Mouse (Mus musculus) thymus, adult 2 months (tissue): ENCODE measurements at regions not wholly inside any gene's neighbourhood (a gene's known extent, or its start where the extent isn't known, plus 50 kb on each side); places are given as distances from the start of the nearest gene placed in this dataset.

ENCODE experiments used
- DNase-seq: peaks from one replicate; pipeline ENCODE4 v3.0.0; 2021
- H3K27ac ChIP-seq: fragments of 200-500 bp; 2 replicates; pipeline ENCODE4 v1.5.1; 2012; ENCODE audit warnings: low read length, control low read depth; ENCODE audit not compliant: control insufficient read depth, insufficient read depth
- H3K27me3 ChIP-seq: fragments of 200-500 bp; 2 replicates; pipeline ENCODE4 v1.6.1; 2012; ENCODE audit warnings: mild to moderate bottlenecking, low read length, moderate library complexity, mixed read lengths; ENCODE audit not compliant: control insufficient read depth, insufficient read depth
- H3K36me3 ChIP-seq: fragments of 200-500 bp; 2 replicates; pipeline ENCODE4 v1.6.1; 2012; ENCODE audit warnings: mild to moderate bottlenecking, low read length, moderate library complexity; ENCODE audit not compliant: control insufficient read depth, insufficient read depth
- H3K4me1 ChIP-seq: fragments of 200-500 bp; replicated peaks from 2 replicates; pipeline ENCODE4 v1.6.1; 2012; ENCODE audit warnings: low read length; ENCODE audit not compliant: control insufficient read depth, insufficient read depth
- H3K4me3 ChIP-seq: fragments of 200-500 bp; 2 replicates; pipeline ENCODE4 v1.5.1; 2012; ENCODE audit warnings: mild to moderate bottlenecking, low read length, control low read depth, moderate library complexity; ENCODE audit not compliant: control insufficient read depth, insufficient read depth
- CTCF ChIP-seq: fragments of 200-500 bp; IDR thresholded peaks from 2 replicates; pipeline ENCODE4 v1.5.1; 2012; ENCODE audit warnings: mild to moderate bottlenecking, control low read depth, low read length, moderate library complexity, borderline replicate concordance; ENCODE audit not compliant: control insufficient read depth, poor library complexity, insufficient read depth; ENCODE audit errors: extremely low read depth
- POLR2A ChIP-seq: fragments of 200-500 bp; IDR thresholded peaks from 2 replicates; pipeline ENCODE4 v1.6.1; 2012; ENCODE audit warnings: mild to moderate bottlenecking, low read length, control low read depth, moderate library complexity; ENCODE audit not compliant: control insufficient read depth, poor library complexity, insufficient read depth; ENCODE audit errors: extremely low read depth
- WGBS: fragments of 180-500 bp; shearing (Covaris S2); methylation state at CpG from one replicate; pipeline ENCODE4 v1.1.7; 2018; 5-methylcytosine and 5-hydroxymethylcytosine counted together

- TF ChIP-seq CTCF (no peak), POLR2A (no peak)
- Histone ChIP-seq H3K27me3 (no peaks in the 10 kb centered on the region), H3K4me1 (no peaks in the 10 kb centered on the region), H3K36me3 (no peaks in the 10 kb centered on the region), H3K27ac (no peak overlapping the region), H3K4me3 (no peak overlapping the region)
- DNase-seq: no peak
- WGBS: 94% methylated on average over 7 of the region's 7 CpGs
Observed at GRCm38 (mm10) chr14:71095661-71096422, 496.2 kb upstream of the Fam160b2 start.

- Histone ChIP-seq H3K27me3 (no peaks in the 10 kb centered on the region), H3K36me3 (no peaks in the 10 kb centered on the region), H3K27ac (no peak overlapping the region), H3K4me3 (no peak overlapping the region), H3K4me1 (no peaks in the 10 kb centered on the region)
- no peak for TF ChIP-seq POLR2A
- TF ChIP-seq CTCF: no peak
- no peak for DNase-seq
- 77% methylated on average over 8 of the region's 8 CpGs for WGBS
Observed at GRCm38 (mm10) chr14:71092626-71093326, 493.1 kb upstream of the Fam160b2 start.

- Histone ChIP-seq H3K4me3 (no peak overlapping the region), H3K4me1 (no peaks in the 10 kb centered on the region), H3K36me3 (no peaks in the 10 kb centered on the region), H3K27me3 (no peaks in the 10 kb centered on the region), H3K27ac (no peak overlapping the region)
- TF ChIP-seq POLR2A (no peak), CTCF (no peak)
- no peak for DNase-seq
- 95% methylated on average over 3 of the region's 3 CpGs for WGBS
Observed at GRCm38 (mm10) chr14:71085721-71086120, 486.1 kb upstream of the Fam160b2 start.

GRCm38 (mm10) chr14:71082327-71082726, 482.7 kb upstream of the Fam160b2 start:
- Histone ChIP-seq H3K27ac (no peak overlapping the region), H3K36me3 (no peaks in the 10 kb centered on the region), H3K4me1 (no peaks in the 10 kb centered on the region), H3K27me3 (no peaks in the 10 kb centered on the region), H3K4me3 (no peak overlapping the region)
- TF ChIP-seq CTCF (no peak), POLR2A (no peak)
- DNase-seq: no peak

GRCm38 (mm10) chr14:71075671-71076070, 476.0 kb upstream of the Fam160b2 start:
- Histone ChIP-seq H3K36me3 (no peaks in the 10 kb centered on the region), H3K4me3 (no peak overlapping the region), H3K27me3 (no peaks in the 10 kb centered on the region), H3K27ac (no peak overlapping the region; the same call in 1 of the 2 replicates), H3K4me1 (no peaks in the 10 kb centered on the region)
- 29% methylated on average over 2 of the region's 2 CpGs for WGBS
- peak; percentile 35 for DNase-seq
- no peak for TF ChIP-seq POLR2A
- no peak for TF ChIP-seq CTCF

GRCm38 (mm10) chr14:71074019-71074418, 474.4 kb upstream of the Fam160b2 start:
- no peaks in the 10 kb centered on the region for H3K4me1 ChIP-seq
- DNase-seq: no peak
- no peak overlapping the region for H3K4me3 ChIP-seq
- H3K36me3 ChIP-seq: no peaks in the 10 kb centered on the region
- TF ChIP-seq CTCF (no peak), POLR2A (no peak)
- H3K27ac ChIP-seq: no peak overlapping the region
- no peaks in the 10 kb centered on the region for H3K27me3 ChIP-seq
